Mouse (Mus musculus) midbrain, embryonic 14.5 days (tissue): Measurements from ENCODE around the gene Rccd1. TPM values are rescaled to one million over a fixed set of nuclear protein-coding genes. Genes with fewer than 3 reads are reported as not detected.

Experiments used
- ATAC-seq: fragments of 200-750 bp; cut with Nextera tagmentation; 2 replicates; pipeline ENCODE4 v1.8.0; 2017; ENCODE audit warnings: moderate number of reproducible peaks, moderate library complexity; ENCODE audit not compliant: low FRiP score, low TSS enrichment
- DNase-seq: peaks from one replicate; pipeline ENCODE4 v3.0.0-alpha.2; 2015
- H3K27ac ChIP-seq: fragments of 300-500 bp; sonication (generic); replicated peaks from 2 replicates; pipeline ENCODE4 v1.5.1; 2014; ENCODE audit warnings: mild to moderate bottlenecking, low read depth, low read length, moderate library complexity
- H3K27me3 ChIP-seq: fragments of 300-500 bp; sonication (generic); 2 replicates; pipeline ENCODE4 v1.6.1; 2014; ENCODE audit warnings: low read length, control low read depth, mixed read lengths; ENCODE audit not compliant: control insufficient read depth, insufficient read depth
- H3K36me3 ChIP-seq: fragments of 300-500 bp; sonication (generic); 2 replicates; pipeline ENCODE4 v1.6.1; 2014; ENCODE audit warnings: low read length, control low read depth; ENCODE audit not compliant: control insufficient read depth, insufficient read depth
- H3K4me1 ChIP-seq: fragments of 300-500 bp; sonication (generic); 2 replicates; pipeline ENCODE4 v1.6.1; 2014; ENCODE audit warnings: mild to moderate bottlenecking, antibody characterized with exemption, low read length, control low read depth; ENCODE audit not compliant: control insufficient read depth, insufficient read depth
- H3K4me2 ChIP-seq: fragments of 300-500 bp; sonication (generic); 2 replicates; pipeline ENCODE4 v1.6.1; 2014; ENCODE audit warnings: mild to moderate bottlenecking, low read length, moderate library complexity
- H3K4me3 ChIP-seq: fragments of 300-500 bp; sonication (generic); replicated peaks from 2 replicates; pipeline ENCODE4 v1.5.1; 2014; ENCODE audit warnings: low read depth, low read length
- H3K9ac ChIP-seq: fragments of 300-500 bp; sonication (generic); replicated peaks from 2 replicates; pipeline ENCODE4 v1.6.1; 2014; ENCODE audit warnings: mild to moderate bottlenecking, low read length, moderate library complexity
- H3K9me3 ChIP-seq: fragments of 300-500 bp; sonication (generic); 2 replicates; pipeline ENCODE4 v1.6.1; 2016; ENCODE audit warnings: low read length, control low read depth, mixed read lengths; ENCODE audit not compliant: control insufficient read depth
- WGBS: fragments of 180-500 bp; shearing (Covaris S2); extraction: QIAGEN DNeasy Blood & Tissue Kit; methylation state at CpG from one replicate; pipeline ENCODE4 v1.1.7; 2014; 5-methylcytosine and 5-hydroxymethylcytosine counted together
- polyA plus RNA-seq: library from polyadenylated mRNA; unstranded; fragments of >200 nt; fragmentation: Nextera tagmentation; extraction: Ambion mirVana; gene quantifications from 2 replicates; pipeline ENCODE4 v1.2.1, GENCODE M21; 2014

Rccd1 gene
- polyA plus RNA-seq, 1 experiment from 2014 or later: 14.6 TPM

- H3K4me2 ChIP-seq: no peak overlapping the region
- peaks cover 20% of the 10 kb centered on the region for H3K36me3 ChIP-seq
- ATAC-seq (no peak), DNase-seq (no peak)
- H3K9ac ChIP-seq: no peak overlapping the region
- H3K4me3 ChIP-seq: no peak overlapping the region
- no peaks in the 10 kb centered on the region for H3K4me1 ChIP-seq
- H3K27ac ChIP-seq: no peak overlapping the region
- H3K27me3 ChIP-seq: no peaks in the 10 kb centered on the region
- H3K9me3 ChIP-seq: no peaks in the 10 kb centered on the region
- WGBS: 93% methylated on average over 2 of the region's 2 CpGs
Observed at GRCm38 (mm10) chr7:80301522-80301921, 22.7 kb downstream of the Rccd1 start.

- H3K27ac ChIP-seq: no peak overlapping the region
- DNase-seq: no peak
- H3K9ac ChIP-seq: no peak overlapping the region
- no peak overlapping the region for H3K4me3 ChIP-seq
- WGBS: 92% methylated on average over 3 of the region's 3 CpGs
- H3K9me3 ChIP-seq: no peaks in the 10 kb centered on the region
- peaks cover 12% of the 10 kb centered on the region for H3K36me3 ChIP-seq
- no peak overlapping the region for H3K4me2 ChIP-seq
- H3K27me3 ChIP-seq: no peaks in the 10 kb centered on the region
- peaks cover 3% of the 10 kb centered on the region for H3K4me1 ChIP-seq
- ATAC-seq: no peak
Observed at GRCm38 (mm10) chr7:80299568-80299967, 24.7 kb downstream of the Rccd1 start.

- no peak for DNase-seq
Observed at GRCm38 (mm10) chr7:80298754-80299153, 25.5 kb downstream of the Rccd1 start.

GRCm38 (mm10) chr7:80297041-80297440 lies 27.2 kb downstream of the Rccd1 start:
- Histone ChIP-seq H3K9me3 (no peaks in the 10 kb centered on the region), H3K9ac (no peak overlapping the region), H3K27me3 (no peaks in the 10 kb centered on the region), H3K4me2 (no peak overlapping the region), H3K4me1 (peaks cover 4% of the 10 kb centered on the region), H3K27ac (no peak overlapping the region), H3K4me3 (no peak overlapping the region), H3K36me3 (peaks cover 2% of the 10 kb centered on the region; the same call in 1 of the 2 replicates)
- DNase-seq (no peak), ATAC-seq (no peak)
- 80% methylated on average over 3 of the region's 3 CpGs for WGBS

More at GRCm38 (mm10) chr7:80298754-80299153, 25.5 kb downstream of the Rccd1 start:
- Histone ChIP-seq H3K4me3 (no peak overlapping the region), H3K4me1 (peaks cover 4% of the 10 kb centered on the region), H3K9ac (no peak overlapping the region), H3K27me3 (no peaks in the 10 kb centered on the region), H3K27ac (no peak overlapping the region), H3K36me3 (peaks cover 5% of the 10 kb centered on the region; the same call in 1 of the 2 replicates), H3K4me2 (no peak overlapping the region), H3K9me3 (no peaks in the 10 kb centered on the region)
- 98% methylated on average over 4 of the region's 4 CpGs for WGBS
- ATAC-seq: no peak

GRCm38 (mm10) chr7:80296462-80296861 lies 27.8 kb downstream of the Rccd1 start:
- peaks cover 4% of the 10 kb centered on the region for H3K4me1 ChIP-seq
- no peak overlapping the region for H3K4me2 ChIP-seq
- H3K9me3 ChIP-seq: no peaks in the 10 kb centered on the region
- ATAC-seq (no peak), DNase-seq (no peak)
- H3K36me3 ChIP-seq: peaks cover 6% of the 10 kb centered on the region; the same call in 1 of the 2 replicates
- WGBS: 95% methylated on average over 6 of the region's 6 CpGs
- no peak overlapping the region for H3K9ac ChIP-seq
- no peak overlapping the region for H3K27ac ChIP-seq
- no peaks in the 10 kb centered on the region for H3K27me3 ChIP-seq
- no peak overlapping the region for H3K4me3 ChIP-seq

- peak overlapping the region; percentile 98 for H3K4me2 ChIP-seq
- no peaks in the 10 kb centered on the region for H3K27me3 ChIP-seq
- 10% methylated on average over 37 of the region's 37 CpGs for WGBS
- ATAC-seq (no peak; the same call in 1 of the 2 replicates), DNase-seq (no peak)
- H3K9ac ChIP-seq: peak overlapping the region; percentile 53
- H3K36me3 ChIP-seq: peaks cover 19% of the 10 kb centered on the region
- H3K27ac ChIP-seq: 0 out of 2 replicates have a peak overlapping the region, but pooled peaks have one; percentile 28
- H3K4me1 ChIP-seq: peaks cover 4% of the 10 kb centered on the region
- peak overlapping the region; percentile 72 for H3K4me3 ChIP-seq
- H3K9me3 ChIP-seq: no peaks in the 10 kb centered on the region
Observed at GRCm38 (mm10) chr7:80294764-80295648, 29.2 kb downstream of the Rccd1 start.

- WGBS: under 1% methylated on average over 52 of the region's 52 CpGs
- peak; percentile 98 for DNase-seq
- ATAC-seq: peak; percentile 98
Observed at GRCm38 (mm10) chr7:80294062-80294763, 30.0 kb downstream of the Rccd1 start, which contains the start of gene Prc1. Gene Prc1, plus strand, starts transcription at chr7:80294450.

GRCm38 (mm10) chr7:80287736-80288135 lies 36.5 kb downstream of the Rccd1 start:
- no peaks in the 10 kb centered on the region for H3K4me1 ChIP-seq
- H3K9me3 ChIP-seq: no peaks in the 10 kb centered on the region
- no peaks in the 10 kb centered on the region for H3K27me3 ChIP-seq
- H3K4me3 ChIP-seq: no peak overlapping the region
- no peak overlapping the region for H3K4me2 ChIP-seq
- no peak overlapping the region for H3K27ac ChIP-seq
- WGBS: 82% methylated on average over 10 of the region's 10 CpGs
- H3K36me3 ChIP-seq: peaks cover 84% of the 10 kb centered on the region
- no peak for DNase-seq
- H3K9ac ChIP-seq: no peak overlapping the region
- no peak for ATAC-seq

More at GRCm38 (mm10) chr7:80294062-80294763, 30.0 kb downstream of the Rccd1 start, which contains the start of gene Prc1:
- H3K4me3 ChIP-seq: peak within 1 kb of the TSS; percentile 72
- H3K27ac ChIP-seq: peak within 1 kb of the TSS; percentile 28; the same call in 1 of the 2 replicates
- H3K4me2 ChIP-seq: peak within 1 kb of the TSS; percentile 98
- peaks cover 4% of the 10 kb centered on the region for H3K4me1 ChIP-seq
- H3K9me3 ChIP-seq: no peaks in the 10 kb centered on the region
- no peaks in the 10 kb centered on the region for H3K27me3 ChIP-seq
- peak within 1 kb of the TSS; percentile 53 for H3K9ac ChIP-seq
- H3K36me3 ChIP-seq: peaks cover 25% of the 10 kb centered on the region
